Mouse (Mus musculus) G1E-ER4 (cell line): ENCODE measurements around the gene Cntd1. TPM values are rescaled to one million over a fixed set of nuclear protein-coding genes. Genes with fewer than 3 reads are reported as not detected.

Experiments
- GATA1 ChIP-seq: IDR thresholded peaks from one replicate; pipeline ENCODE4 v1.8.0; 2012; ENCODE audit warnings: low read length, inconsistent platforms
- polyA plus RNA-seq: library from polyadenylated mRNA; stranded (reverse); fragments of >175 nt; gene quantifications from 2 replicates; pipeline ENCODE4 v1.2.3, GENCODE M21; 2012

The Cntd1 gene
- polyA plus RNA-seq, 1 experiment = 0.06 TPM

- no peak for TF ChIP-seq GATA1
Observed at GRCm38 (mm10) chr11:101334023-101334422, 55.2 kb downstream of the Cntd1 start.

GRCm38 (mm10) chr11:101334516-101334915 lies 55.7 kb downstream of the Cntd1 start:
- no peak for TF ChIP-seq GATA1

GRCm38 (mm10) chr11:101335685-101336084 lies 56.9 kb downstream of the Cntd1 start:
- TF ChIP-seq GATA1 = no peak

- no peak for TF ChIP-seq GATA1
Observed at GRCm38 (mm10) chr11:101338123-101338760, 59.4 kb downstream of the Cntd1 start.

Other genes with a start within 250 kb of the Cntd1 start
- gene Naglu, start 209.0 kb upstream of the Cntd1 start, polyA plus RNA-seq = 3.7 and 8.6 TPM in 2 replicates
- 0.06 and 0.09 TPM in 2 replicates for gene Hsd17b1, start 200.6 kb upstream of the Cntd1 start, polyA plus RNA-seq
- 39.5 and 44.5 TPM in 2 replicates for gene Coasy, start 196.4 kb upstream of the Cntd1 start, polyA plus RNA-seq
- gene Mlx, start 191.7 kb upstream of the Cntd1 start, polyA plus RNA-seq = 16.7 and 22.4 TPM in 2 replicates
- 27.1 and 30.8 TPM in 2 replicates for gene Psmc3ip, start 183.6 kb upstream of the Cntd1 start, polyA plus RNA-seq
- gene Retreg3, start 159.1 kb upstream of the Cntd1 start, polyA plus RNA-seq = 11.0 and 12.6 TPM in 2 replicates
- gene Tubg1, start 159.1 kb upstream of the Cntd1 start, polyA plus RNA-seq = 107 and 114 TPM in 2 replicates
- gene Tubg2, start 123.1 kb upstream of the Cntd1 start, polyA plus RNA-seq = not detected in 2 replicates
- gene Cntnap1, start 108.5 kb upstream of the Cntd1 start, polyA plus RNA-seq = 0.01 and 0.02 TPM in 2 replicates
- gene Plekhh3, start 107.7 kb upstream of the Cntd1 start, polyA plus RNA-seq = 2.3 and 2.8 TPM in 2 replicates
- not detected in 2 replicates for gene Ccr10, start 103.6 kb upstream of the Cntd1 start, polyA plus RNA-seq
- gene Ezh1, start 52.5 kb upstream of the Cntd1 start, polyA plus RNA-seq = 1.3 and 3.6 TPM in 2 replicates
- 0.08 TPM in 1 of 2 replicates, not detected in the other for gene Ramp2, start 33.0 kb upstream of the Cntd1 start, polyA plus RNA-seq
- 122 and 174 TPM in 2 replicates for gene Vps25, start 25.3 kb upstream of the Cntd1 start, polyA plus RNA-seq
- 60.9 and 68.4 TPM in 2 replicates for gene Wnk4, start 18.4 kb upstream of the Cntd1 start, polyA plus RNA-seq
- 23.1 and 57.7 TPM in 2 replicates for gene Coa3, start 102 bp downstream of the Cntd1 start, polyA plus RNA-seq
- 127 and 150 TPM in 2 replicates for gene Becn1, start 23.3 kb downstream of the Cntd1 start, polyA plus RNA-seq
- 79.5 and 97.2 TPM in 2 replicates for gene Psme3, start 37.2 kb downstream of the Cntd1 start, polyA plus RNA-seq
- 6.2 and 8.6 TPM in 2 replicates for gene Aoc2, start 46.1 kb downstream of the Cntd1 start, polyA plus RNA-seq
- gene Aoc3, start 51.6 kb downstream of the Cntd1 start, polyA plus RNA-seq = 0.05 TPM in 1 of 2 replicates, not detected in the other
- not detected in 2 replicates for gene G6pc, start 88.5 kb downstream of the Cntd1 start, polyA plus RNA-seq
- gene Aarsd1, start 138.6 kb downstream of the Cntd1 start, polyA plus RNA-seq = 79.1 and 84.8 TPM in 2 replicates
- gene Gm27029, start 145.8 kb downstream of the Cntd1 start, polyA plus RNA-seq = 0.81 and 1.8 TPM in 2 replicates
- 6.9 and 7.2 TPM in 2 replicates for gene Rundc1, start 146.1 kb downstream of the Cntd1 start, polyA plus RNA-seq
- 0.25 and 0.30 TPM in 2 replicates for gene Ptges3l, start 146.3 kb downstream of the Cntd1 start, polyA plus RNA-seq
- 482 and 957 TPM in 2 replicates for gene Rpl27, start 163.3 kb downstream of the Cntd1 start, polyA plus RNA-seq
- gene Ifi35, start 169.4 kb downstream of the Cntd1 start, polyA plus RNA-seq = 35.5 and 37.1 TPM in 2 replicates
- 33.7 and 44.8 TPM in 2 replicates for gene Rnd2, start 186.0 kb downstream of the Cntd1 start, polyA plus RNA-seq
- 282 and 396 TPM in 2 replicates for gene Vat1, start 187.2 kb downstream of the Cntd1 start, polyA plus RNA-seq